Mouse (Mus musculus) heart, postnatal 36 days (tissue): Measurements from ENCODE around the gene Ormdl2. TPM values are rescaled to one million over a fixed set of nuclear protein-coding genes. Genes with fewer than 3 reads are reported as not detected.

ENCODE experiments used
- total RNA-seq, 2 experiments: library from RNA; stranded (reverse); gene quantifications; 2 replicates each; pipeline ENCODE4 v1.2.3; 2021

Gene Ormdl2
- total RNA-seq, 2 experiments from 2014 or later, result 7.9 to 8.0 TPM

Other genes starting within 250 kb of the Ormdl2 start
- gene Erbb3, start 232.0 kb downstream of the Ormdl2 start, total RNA-seq, result 1 to 10 TPM; 8.9 to 9.2 TPM
- 100 to 1,000 TPM; 246 to 289 TPM for gene Rps26, start 194.9 kb downstream of the Ormdl2 start, total RNA-seq
- under 1 TPM; 0.62 to 0.69 TPM for gene Ikzf4, start 175.7 kb downstream of the Ormdl2 start, total RNA-seq
- 10 to 100 TPM; 23.7 to 27.0 TPM for gene Suox, start 147.6 kb downstream of the Ormdl2 start, total RNA-seq
- gene Rab5b, start 125.4 kb downstream of the Ormdl2 start, total RNA-seq, result 10 to 100 TPM; 80.8 to 81.1 TPM
- gene Pmel, start 117.5 kb downstream of the Ormdl2 start, total RNA-seq, result under 1 TPM; 0.46 to 0.50 TPM
- 10 to 100 TPM; 13.8 to 13.9 TPM for gene Cdk2, start 116.6 kb downstream of the Ormdl2 start, total RNA-seq
- 10 to 100 TPM; 11.5 to 12.8 TPM for gene Dgka, start 76.8 kb downstream of the Ormdl2 start, total RNA-seq
- gene Pym1, start 73.8 kb downstream of the Ormdl2 start, total RNA-seq, result 1 to 10 TPM; 7.8 to 9.7 TPM
- gene Mmp19, start 30.7 kb downstream of the Ormdl2 start, total RNA-seq, result 1 to 10 TPM; 3.5 to 4.0 TPM
- gene Dnajc14, start 17.6 kb downstream of the Ormdl2 start, total RNA-seq, result 10 to 100 TPM; 32.8 to 36.4 TPM
- gene Tmem198b, start 17.3 kb downstream of the Ormdl2 start, total RNA-seq, result 1 to 10 TPM; 6.8 to 7.0 TPM
- 10 to 100 TPM; 38.0 to 39.1 TPM for gene Sarnp, start 4.3 kb downstream of the Ormdl2 start, total RNA-seq
- gene Gdf11, start 70.1 kb upstream of the Ormdl2 start, total RNA-seq, result 1 to 10 TPM; 1.9 to 2.8 TPM
- gene Cd63, start 79.3 kb upstream of the Ormdl2 start, total RNA-seq, result 100 to 1,000 TPM; 117 to 143 TPM
- 1 to 10 TPM; 6.4 to 7.5 TPM for gene Rdh5, start 101.2 kb upstream of the Ormdl2 start, total RNA-seq
- 100 to 1,000 TPM; 184 to 206 TPM for gene Bloc1s1, start 102.4 kb upstream of the Ormdl2 start, total RNA-seq
- gene Itga7, start 112.2 kb upstream of the Ormdl2 start, total RNA-seq, result 100 to 1,000 TPM; 160 to 167 TPM
- gene Mettl7b, start 139.3 kb upstream of the Ormdl2 start, total RNA-seq, result not detected
- gene Olfr9, start 167.8 kb upstream of the Ormdl2 start, total RNA-seq, result not detected
- not detected for gene Olfr763, start 189.1 kb upstream of the Ormdl2 start, total RNA-seq
- gene Olfr764-ps1, start 218.3 kb upstream of the Ormdl2 start, total RNA-seq, result not detected
- not detected for gene Olfr765, start 228.4 kb upstream of the Ormdl2 start, total RNA-seq
- not detected for gene Olfr766-ps1, start 247.3 kb upstream of the Ormdl2 start, total RNA-seq